Mouse (Mus musculus) cerebellum, postnatal 10 days (tissue): ENCODE measurements around the gene Nudt6.
A peak's percentile ranks its signal among the peaks of the same experiment; 100 is the strongest.

Source experiments
- DNase-seq, 2 experiments: peaks; one replicate each; pipeline ENCODE4 v3.0.0; 2021; ENCODE audit warnings: mixed read lengths in 2 of 2

Nudt6 gene

GRCm38 (mm10) chr3:37381457-37381856, 38.6 kb downstream of the Nudt6 start:
- DNase-seq: no peak

GRCm38 (mm10) chr3:37379930-37380881, 39.8 kb downstream of the Nudt6 start:
- peak; percentile 35 to 67 for DNase-seq

- peak in 1 of 2 experiments; percentile 13 for DNase-seq
Measured at GRCm38 (mm10) chr3:37379201-37379600, 40.8 kb downstream of the Nudt6 start.

- DNase-seq: no peak
Measured at GRCm38 (mm10) chr3:37378412-37378811, 41.6 kb downstream of the Nudt6 start.

- DNase-seq: no peak
Measured at GRCm38 (mm10) chr3:37377926-37378325, 42.1 kb downstream of the Nudt6 start.

GRCm38 (mm10) chr3:37373712-37374111, 46.3 kb downstream of the Nudt6 start:
- DNase-seq: no peak

GRCm38 (mm10) chr3:37370407-37370806, 49.6 kb downstream of the Nudt6 start:
- no peak for DNase-seq

- no peak for DNase-seq
Measured at GRCm38 (mm10) chr3:37366381-37367053, 53.5 kb downstream of the Nudt6 start.

- no peak for DNase-seq
Measured at GRCm38 (mm10) chr3:37365976-37366375, 54.0 kb downstream of the Nudt6 start.

GRCm38 (mm10) chr3:37365144-37365543, 54.9 kb downstream of the Nudt6 start:
- no peak for DNase-seq

GRCm38 (mm10) chr3:37360729-37361128, 59.3 kb downstream of the Nudt6 start:
- no peak for DNase-seq
